Mouse (Mus musculus): ENCODE data around the gene Gm4778. TPM values are rescaled to one million over a fixed set of nuclear protein-coding genes. Genes with fewer than 3 reads are reported as not detected.

The Gm4778 gene
- total and polyA plus RNA-seq, 2 experiments from 2014 or later, result not detected

GRCm38 (mm10) chr3:94310491-94310890, 46.7 kb downstream of the Gm4778 start:
- Histone ChIP-seq H3K4me2 (ENCODE audit: low read depth, low read length) (peak overlapping the region; percentile 80), H3K9ac (replicated peaks; ENCODE audit: low read depth, low read length) (peak overlapping the region; percentile 71), H3K36me3 (replicated peaks; ENCODE audit: control insufficient read depth, insufficient read depth, low read length) (no peaks in the 10 kb centered on the region), H3K27me3 (ENCODE audit: control insufficient read depth, insufficient read depth, low read length) (no peaks in the 10 kb centered on the region), H3K27ac (ENCODE audit: low read depth) (peak overlapping the region; percentile 85), H3K4me1 (ENCODE audit: control insufficient read depth, insufficient read depth) (peaks cover 12% of the 10 kb centered on the region), H3K9me3 (replicated peaks; ENCODE audit: control insufficient read depth, low read length) (no peaks in the 10 kb centered on the region), H3K4me3 (ENCODE audit: low read depth, low read length) (peak overlapping the region; percentile 73)
- ATAC-seq (ENCODE audit: insufficient read depth, low read depth), result no peak
- TF ChIP-seq EP300 (IDR thresholded peaks at IDR 0.05; ENCODE audit: low read depth) (no peak), CTCF (IDR thresholded peaks at IDR 0.05; ENCODE audit: low read depth) (no peak)
- no peak for DNase-seq (ENCODE audit: low spot score)
- whole genome bisulfite sequencing, result 44% methylated on average over 7 of the region's 7 CpGs

DNA sequence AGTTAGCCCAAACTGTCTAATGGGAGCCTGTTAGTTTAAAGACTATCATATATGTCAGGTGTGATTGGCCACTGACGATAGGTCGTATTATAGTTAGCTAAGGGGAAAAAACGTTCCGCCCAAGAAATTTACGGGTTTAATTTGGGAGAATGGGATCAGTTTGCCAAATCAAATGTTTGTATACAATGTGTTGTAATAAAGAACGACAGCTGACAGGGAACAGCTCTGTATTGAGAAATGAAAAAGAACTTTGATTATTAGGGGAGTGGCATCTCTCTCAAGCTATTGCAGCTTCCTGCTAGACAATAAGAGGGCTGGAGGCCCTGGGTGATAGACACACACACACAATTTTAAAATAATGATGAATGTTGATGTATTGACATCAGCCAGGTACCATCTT, 47.1 kb downstream of the Gm4778 start:
- no peak for ATAC-seq (ENCODE audit: insufficient read depth, low read depth)
- H3K27ac ChIP-seq (ENCODE audit: low read depth), result no peak overlapping the region
- TF ChIP-seq CTCF (IDR thresholded peaks at IDR 0.05; ENCODE audit: low read depth) (no peak), EP300 (IDR thresholded peaks at IDR 0.05; ENCODE audit: low read depth) (no peak)

DNA sequence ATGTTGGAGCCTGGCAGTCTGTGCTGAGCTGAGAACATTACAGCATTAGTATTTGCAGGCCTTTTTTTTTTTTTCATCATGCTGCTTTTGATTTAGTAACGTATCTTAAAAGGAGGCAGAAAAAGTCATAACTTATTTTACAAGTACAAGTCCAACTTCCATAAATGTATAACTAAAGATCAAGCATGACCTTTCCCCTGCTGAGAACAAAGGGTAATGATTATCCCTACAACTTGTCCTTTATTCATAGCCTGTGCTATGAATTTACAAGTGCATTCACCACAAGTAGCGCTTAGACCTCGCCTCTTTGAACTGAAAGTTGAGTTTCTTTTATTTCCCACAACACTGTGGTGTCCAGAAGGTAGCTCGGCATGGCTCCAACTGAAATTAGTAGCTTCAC, 47.5 kb downstream of the Gm4778 start:
- 90% methylated on average over 4 of the region's 4 CpGs for WGBS
- ATAC-seq (ENCODE audit: insufficient read depth, low read depth) (no peak), DNase-seq (ENCODE audit: low spot score) (no peak)
- Histone ChIP-seq H3K27ac (ENCODE audit: low read depth) (no peak overlapping the region), H3K9ac (replicated peaks; ENCODE audit: low read depth, low read length) (no peak overlapping the region), H3K27me3 (ENCODE audit: control insufficient read depth, insufficient read depth, low read length) (no peaks in the 10 kb centered on the region), H3K4me1 (ENCODE audit: control insufficient read depth, insufficient read depth) (peaks cover 12% of the 10 kb centered on the region), H3K4me2 (ENCODE audit: low read depth, low read length) (0 out of 2 replicates have a peak overlapping the region, but pooled peaks have one; percentile 80), H3K36me3 (replicated peaks; ENCODE audit: control insufficient read depth, insufficient read depth, low read length) (no peaks in the 10 kb centered on the region), H3K9me3 (replicated peaks; ENCODE audit: control insufficient read depth, low read length) (no peaks in the 10 kb centered on the region), H3K4me3 (ENCODE audit: low read depth, low read length) (no peak overlapping the region)
- no peak for TF ChIP-seq EP300 (IDR thresholded peaks at IDR 0.05; ENCODE audit: low read depth)

More for the DNA sequence above, 47.1 kb downstream of the Gm4778 start:
- H3K27me3 ChIP-seq (ENCODE audit: control insufficient read depth, insufficient read depth, low read length), result no peaks in the 10 kb centered on the region
- peak overlapping the region; percentile 80 for H3K4me2 ChIP-seq (ENCODE audit: low read depth, low read length)
- peak overlapping the region; percentile 71; the same call in 1 of the 2 replicates for H3K9ac ChIP-seq (replicated peaks; ENCODE audit: low read depth, low read length)
- peak overlapping the region; percentile 73 for H3K4me3 ChIP-seq (ENCODE audit: low read depth, low read length)
- no peaks in the 10 kb centered on the region for H3K36me3 ChIP-seq (replicated peaks; ENCODE audit: control insufficient read depth, insufficient read depth, low read length)
- DNase-seq (ENCODE audit: low spot score), result no peak
- H3K9me3 ChIP-seq (replicated peaks; ENCODE audit: control insufficient read depth, low read length), result no peaks in the 10 kb centered on the region
- 75% methylated on average over 6 of the region's 6 CpGs for WGBS
- peaks cover 12% of the 10 kb centered on the region for H3K4me1 ChIP-seq (ENCODE audit: control insufficient read depth, insufficient read depth)

Other genes starting within 250 kb of the Gm4778 start
- not detected in 2 replicates for gene Gm9125, start 209.2 kb upstream of the Gm4778 start, total RNA-seq (2014; rRNA removed; ENCODE audit: low replicate concordance)
- gene Gm9125, start 209.2 kb upstream of the Gm4778 start, polyA plus RNA-seq (2015; fragmentation: Nextera tagmentation; extraction: Ambion mirVana), result not detected in 2 replicates
- not detected in 2 replicates for gene Gm10697, start 191.4 kb upstream of the Gm4778 start, total RNA-seq (2014; rRNA removed; ENCODE audit: low replicate concordance)
- not detected in 2 replicates for gene Gm10697, start 191.4 kb upstream of the Gm4778 start, polyA plus RNA-seq (2015; fragmentation: Nextera tagmentation; extraction: Ambion mirVana)
- gene Gm10696, start 85.8 kb upstream of the Gm4778 start, total RNA-seq (2014; rRNA removed; ENCODE audit: low replicate concordance), result not detected in 2 replicates
- gene Gm10696, start 85.8 kb upstream of the Gm4778 start, polyA plus RNA-seq (2015; fragmentation: Nextera tagmentation; extraction: Ambion mirVana), result not detected in 2 replicates
- not detected in 2 replicates for gene Gm5286, start 67.3 kb upstream of the Gm4778 start, total RNA-seq (2014; rRNA removed; ENCODE audit: low replicate concordance)
- not detected in 2 replicates for gene Gm5286, start 67.3 kb upstream of the Gm4778 start, polyA plus RNA-seq (2015; fragmentation: Nextera tagmentation; extraction: Ambion mirVana)
- 1.4 and 6.1 TPM in 2 replicates for gene Them4, start 46.1 kb downstream of the Gm4778 start, total RNA-seq (2014; rRNA removed; ENCODE audit: low replicate concordance)
- gene Them4, start 46.1 kb downstream of the Gm4778 start, polyA plus RNA-seq (2015; fragmentation: Nextera tagmentation; extraction: Ambion mirVana), result 16.2 and 17.3 TPM in 2 replicates
- gene Them5, start 78.1 kb downstream of the Gm4778 start, total RNA-seq (2014; rRNA removed; ENCODE audit: low replicate concordance), result not detected in 2 replicates
- gene Them5, start 78.1 kb downstream of the Gm4778 start, polyA plus RNA-seq (2015; fragmentation: Nextera tagmentation; extraction: Ambion mirVana), result 0.10 TPM in 1 of 2 replicates, not detected in the other
- gene C2cd4d, start 98.4 kb downstream of the Gm4778 start, total RNA-seq (2014; rRNA removed; ENCODE audit: low replicate concordance), result not detected in 2 replicates
- 0.15 and 0.30 TPM in 2 replicates for gene C2cd4d, start 98.4 kb downstream of the Gm4778 start, polyA plus RNA-seq (2015; fragmentation: Nextera tagmentation; extraction: Ambion mirVana)
- gene Rorc, start 108.8 kb downstream of the Gm4778 start, total RNA-seq (2014; rRNA removed; ENCODE audit: low replicate concordance), result 37.2 and 55.0 TPM in 2 replicates
- gene Rorc, start 108.8 kb downstream of the Gm4778 start, polyA plus RNA-seq (2015; fragmentation: Nextera tagmentation; extraction: Ambion mirVana), result 13.5 and 17.1 TPM in 2 replicates
- not detected in 2 replicates for gene Lingo4, start 134.5 kb downstream of the Gm4778 start, total RNA-seq (2014; rRNA removed; ENCODE audit: low replicate concordance)
- gene Lingo4, start 134.5 kb downstream of the Gm4778 start, polyA plus RNA-seq (2015; fragmentation: Nextera tagmentation; extraction: Ambion mirVana), result 0.19 and 0.25 TPM in 2 replicates
- 0.34 and 6.5 TPM in 2 replicates for gene Tdrkh, start 149.2 kb downstream of the Gm4778 start, total RNA-seq (2014; rRNA removed; ENCODE audit: low replicate concordance)
- gene Tdrkh, start 149.2 kb downstream of the Gm4778 start, polyA plus RNA-seq (2015; fragmentation: Nextera tagmentation; extraction: Ambion mirVana), result 7.5 and 7.7 TPM in 2 replicates
- 83.0 and 85.1 TPM in 2 replicates for gene Mrpl9, start 179.3 kb downstream of the Gm4778 start, total RNA-seq (2014; rRNA removed; ENCODE audit: low replicate concordance)
- 67.4 and 68.7 TPM in 2 replicates for gene Mrpl9, start 179.3 kb downstream of the Gm4778 start, polyA plus RNA-seq (2015; fragmentation: Nextera tagmentation; extraction: Ambion mirVana)
- not detected in 2 replicates for gene Oaz3, start 179.9 kb downstream of the Gm4778 start, total RNA-seq (2014; rRNA removed; ENCODE audit: low replicate concordance)
- gene Oaz3, start 179.9 kb downstream of the Gm4778 start, polyA plus RNA-seq (2015; fragmentation: Nextera tagmentation; extraction: Ambion mirVana), result 0.33 and 0.41 TPM in 2 replicates
- not detected in 2 replicates for gene Celf3, start 214.3 kb downstream of the Gm4778 start, total RNA-seq (2014; rRNA removed; ENCODE audit: low replicate concordance)
- gene Celf3, start 214.3 kb downstream of the Gm4778 start, polyA plus RNA-seq (2015; fragmentation: Nextera tagmentation; extraction: Ambion mirVana), result 0.53 and 0.80 TPM in 2 replicates
- gene Riiad1, start 216.3 kb downstream of the Gm4778 start, total RNA-seq (2014; rRNA removed; ENCODE audit: low replicate concordance), result 1.2 TPM in 1 of 2 replicates, not detected in the other
- 4.3 and 4.5 TPM in 2 replicates for gene Riiad1, start 216.3 kb downstream of the Gm4778 start, polyA plus RNA-seq (2015; fragmentation: Nextera tagmentation; extraction: Ambion mirVana)